Mouse (Mus musculus) midbrain, postnatal 0 days (tissue): ENCODE measurements around the gene Slc16a3. TPM values are rescaled to one million over a fixed set of nuclear protein-coding genes. Genes with fewer than 3 reads are reported as not detected.

Experiments
- ATAC-seq: fragments of 200-750 bp; cut with Nextera tagmentation; 2 replicates; pipeline ENCODE4 v1.8.0; 2017; ENCODE audit warnings: moderate number of reproducible peaks, mild to moderate bottlenecking, moderate TSS enrichment, moderate library complexity; ENCODE audit not compliant: low FRiP score
- DNase-seq: peaks from one replicate; pipeline ENCODE4 v3.0.0-alpha.2; 2015; ENCODE audit warnings: low spot score
- H3K27ac ChIP-seq: fragments of 300-500 bp; sonication (generic); 2 replicates; pipeline ENCODE4 v1.5.1; 2014; ENCODE audit warnings: low read depth, mild to moderate bottlenecking, low read length, mixed read lengths
- H3K27me3 ChIP-seq: fragments of 300-500 bp; sonication (generic); 2 replicates; pipeline ENCODE4 v1.6.1; 2014; ENCODE audit warnings: low read length, control low read depth, mixed read lengths; ENCODE audit not compliant: insufficient read depth
- H3K36me3 ChIP-seq: fragments of 300-500 bp; sonication (generic); 2 replicates; pipeline ENCODE4 v1.6.1; 2014; ENCODE audit warnings: low read length, control low read depth, mixed read lengths; ENCODE audit not compliant: insufficient read depth
- H3K4me1 ChIP-seq: fragments of 300-500 bp; sonication (generic); 2 replicates; pipeline ENCODE4 v1.6.1; 2014; ENCODE audit warnings: mild to moderate bottlenecking, control low read depth, antibody characterized with exemption, low read length, mixed read lengths; ENCODE audit not compliant: insufficient read depth
- H3K4me2 ChIP-seq: fragments of 300-500 bp; sonication (generic); 2 replicates; pipeline ENCODE4 v1.6.1; 2014; ENCODE audit warnings: low read depth, mild to moderate bottlenecking, low read length, mixed read lengths; ENCODE audit not compliant: poor library complexity, severe bottlenecking
- H3K4me3 ChIP-seq: fragments of 300-500 bp; sonication (generic); 2 replicates; pipeline ENCODE4 v1.5.1; 2014; ENCODE audit warnings: low read depth, mild to moderate bottlenecking, low read length, moderate library complexity
- H3K9ac ChIP-seq: fragments of 300-500 bp; sonication (generic); replicated peaks from 2 replicates; pipeline ENCODE4 v1.6.1; 2014; ENCODE audit warnings: mild to moderate bottlenecking, low read length, moderate library complexity, mixed read lengths; ENCODE audit not compliant: poor library complexity, severe bottlenecking
- H3K9me3 ChIP-seq: fragments of 300-500 bp; sonication (generic); 2 replicates; pipeline ENCODE4 v1.6.1; 2016; ENCODE audit warnings: low read length, control low read depth
- CTCF ChIP-seq: IDR thresholded peaks from 2 replicates; pipeline ENCODE4 v1.5.1; 2016; ENCODE audit warnings: antibody characterized with exemption, mild to moderate bottlenecking
- WGBS: fragments of 180-500 bp; shearing (Covaris S2); extraction: QIAGEN DNeasy Blood & Tissue Kit; methylation state at CpG from one replicate; pipeline ENCODE4 v1.1.7; 2014; 5-methylcytosine and 5-hydroxymethylcytosine counted together
- polyA plus RNA-seq: library from polyadenylated mRNA; unstranded; fragments of >200 nt; fragmentation: Nextera tagmentation; extraction: Ambion mirVana; gene quantifications from 2 replicates; pipeline ENCODE4 v1.2.1, GENCODE M21; 2015
- total RNA-seq: library from RNA; depleted of rRNA; stranded (reverse); fragments of >200 nt; gene quantifications from 2 replicates; pipeline ENCODE4 v1.2.3, GENCODE M21; 2014

The Slc16a3 gene
- total and polyA plus RNA-seq, 2 experiments from 2014 or later = 3.2 to 20.2 TPM

DNA sequence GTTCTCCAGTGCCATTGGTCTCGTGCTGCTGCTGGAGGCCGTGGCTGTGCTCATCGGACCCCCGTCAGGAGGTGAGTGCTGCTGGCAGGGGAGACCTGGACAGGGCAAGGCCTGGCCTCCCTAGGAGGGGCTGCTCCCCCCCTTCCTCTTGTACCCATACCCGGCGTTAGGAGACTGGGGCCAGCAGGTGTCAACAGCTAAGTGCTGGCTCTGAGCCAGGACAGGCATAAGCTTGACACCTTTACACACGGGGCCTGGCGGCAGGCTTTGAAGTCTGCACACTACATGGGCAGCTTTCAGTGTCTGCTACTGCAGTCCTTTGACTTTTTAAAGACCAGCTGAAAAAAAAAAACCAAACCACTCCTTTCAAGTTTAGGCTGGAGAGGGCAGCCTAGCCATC, 8.8 kb downstream of the Slc16a3 start:
- Histone ChIP-seq H3K4me1 (no peaks in the 10 kb centered on the region), H3K4me3 (no peak overlapping the region), H3K27ac (no peak overlapping the region), H3K27me3 (no peaks in the 10 kb centered on the region), H3K36me3 (peaks cover 31% of the 10 kb centered on the region), H3K9ac (no peak overlapping the region), H3K4me2 (no peak overlapping the region), H3K9me3 (no peaks in the 10 kb centered on the region)
- DNase-seq = no peak
- WGBS = 76% methylated on average over 8 of the region's 8 CpGs
- no peak for ATAC-seq
- TF ChIP-seq CTCF = no peak

DNA sequence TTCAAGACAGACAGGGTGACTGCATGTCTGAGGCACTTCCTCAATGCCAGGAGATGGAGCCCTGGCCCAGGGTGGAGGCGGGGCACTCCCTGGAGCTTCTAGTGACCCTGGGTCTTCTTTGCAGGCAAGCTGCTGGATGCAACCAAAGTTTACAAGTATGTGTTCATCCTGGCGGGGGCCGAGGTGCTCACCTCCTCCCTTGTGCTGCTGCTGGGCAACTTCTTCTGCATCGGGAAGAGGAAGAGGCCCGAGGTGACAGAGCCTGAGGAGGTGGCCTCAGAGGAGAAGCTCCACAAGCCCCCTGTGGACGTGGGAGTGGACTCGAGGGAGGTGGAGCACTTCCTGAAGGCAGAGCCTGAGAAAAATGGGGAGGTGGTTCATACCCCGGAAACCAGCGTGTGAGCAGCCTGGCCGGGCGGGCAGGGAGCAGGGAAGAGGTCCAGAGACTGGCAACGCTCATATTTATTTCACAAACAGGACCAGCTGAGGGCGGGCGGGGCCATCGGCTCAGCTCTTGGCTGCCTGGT, 9.5 kb downstream of the Slc16a3 start:
- H3K4me2 ChIP-seq = no peak overlapping the region
- H3K4me3 ChIP-seq = no peak overlapping the region
- H3K9ac ChIP-seq = no peak overlapping the region
- ATAC-seq (no peak), DNase-seq (no peak)
- no peaks in the 10 kb centered on the region for H3K9me3 ChIP-seq
- no peaks in the 10 kb centered on the region for H3K4me1 ChIP-seq
- no peak overlapping the region for H3K27ac ChIP-seq
- H3K36me3 ChIP-seq = peaks cover 38% of the 10 kb centered on the region
- no peak for TF ChIP-seq CTCF
- H3K27me3 ChIP-seq = no peaks in the 10 kb centered on the region
- WGBS = 72% methylated on average over 15 of the region's 15 CpGs

- Histone ChIP-seq H3K36me3 (peaks cover 51% of the 10 kb centered on the region), H3K27me3 (no peaks in the 10 kb centered on the region), H3K4me2 (no peak overlapping the region), H3K9ac (no peak overlapping the region), H3K9me3 (no peaks in the 10 kb centered on the region), H3K4me3 (no peak overlapping the region), H3K27ac (no peak overlapping the region), H3K4me1 (no peaks in the 10 kb centered on the region)
- 84% methylated on average over 18 of the region's 18 CpGs for WGBS
- no peak for TF ChIP-seq CTCF
- DNase-seq = no peak
- no peak for ATAC-seq
Measured at GRCm38 (mm10) chr11:120959066-120959465, 10.8 kb downstream of the Slc16a3 start.

DNA sequence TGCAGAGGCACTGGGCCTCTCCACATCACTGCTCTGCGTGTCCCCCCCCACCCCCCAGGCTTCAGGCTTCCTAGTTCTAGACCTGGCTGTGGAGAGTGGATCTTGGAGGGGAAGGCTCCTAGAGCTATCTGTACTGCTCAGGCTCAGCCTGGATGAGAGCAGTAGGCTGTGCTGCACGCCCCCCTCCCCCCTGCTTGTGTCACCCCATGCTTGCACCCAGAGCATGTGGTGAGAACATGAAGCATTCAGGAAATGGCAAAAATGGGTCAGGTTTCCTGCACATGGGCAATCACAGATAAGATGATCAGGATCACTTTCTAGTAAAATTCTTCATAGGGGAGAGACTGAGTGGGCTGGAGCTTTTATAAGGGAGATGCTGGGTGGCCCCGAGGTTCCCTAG, 11.3 kb downstream of the Slc16a3 start:
- Histone ChIP-seq H3K27me3 (no peaks in the 10 kb centered on the region), H3K4me3 (no peak overlapping the region), H3K36me3 (peaks cover 56% of the 10 kb centered on the region), H3K4me2 (no peak overlapping the region), H3K9me3 (no peaks in the 10 kb centered on the region), H3K9ac (no peak overlapping the region), H3K4me1 (no peaks in the 10 kb centered on the region), H3K27ac (no peak overlapping the region)
- DNase-seq (no peak), ATAC-seq (no peak)
- WGBS = 79% methylated on average over 3 of the region's 3 CpGs
- TF ChIP-seq CTCF = no peak

DNA sequence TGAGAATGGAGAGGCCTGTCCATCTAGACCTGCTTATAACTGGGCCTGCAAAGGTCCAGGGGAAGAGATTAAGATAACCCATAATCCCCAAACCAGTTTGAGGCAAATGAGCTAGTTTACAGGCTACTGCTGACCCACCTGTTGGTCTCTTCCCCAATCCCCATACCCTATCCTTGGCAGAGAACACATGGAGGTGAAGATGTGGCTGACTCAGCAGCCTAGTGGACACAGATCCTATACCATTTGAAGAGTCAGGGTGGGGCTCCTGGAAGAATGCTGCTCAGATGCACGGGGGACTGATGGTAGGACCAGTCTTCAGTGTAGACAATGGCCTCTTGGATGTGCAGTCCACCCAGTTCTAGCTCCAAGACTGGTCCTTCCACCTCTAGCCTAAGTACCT, 12.0 kb downstream of the Slc16a3 start:
- no peaks in the 10 kb centered on the region for H3K27me3 ChIP-seq
- no peak overlapping the region for H3K4me2 ChIP-seq
- H3K9ac ChIP-seq = no peak overlapping the region
- no peaks in the 10 kb centered on the region for H3K9me3 ChIP-seq
- no peak for ATAC-seq
- H3K36me3 ChIP-seq = peaks cover 63% of the 10 kb centered on the region
- TF ChIP-seq CTCF = no peak
- H3K27ac ChIP-seq = no peak overlapping the region
- 79% methylated on average over 1 of the region's 1 CpGs for WGBS
- H3K4me1 ChIP-seq = no peaks in the 10 kb centered on the region
- DNase-seq = no peak
- H3K4me3 ChIP-seq = no peak overlapping the region

DNA sequence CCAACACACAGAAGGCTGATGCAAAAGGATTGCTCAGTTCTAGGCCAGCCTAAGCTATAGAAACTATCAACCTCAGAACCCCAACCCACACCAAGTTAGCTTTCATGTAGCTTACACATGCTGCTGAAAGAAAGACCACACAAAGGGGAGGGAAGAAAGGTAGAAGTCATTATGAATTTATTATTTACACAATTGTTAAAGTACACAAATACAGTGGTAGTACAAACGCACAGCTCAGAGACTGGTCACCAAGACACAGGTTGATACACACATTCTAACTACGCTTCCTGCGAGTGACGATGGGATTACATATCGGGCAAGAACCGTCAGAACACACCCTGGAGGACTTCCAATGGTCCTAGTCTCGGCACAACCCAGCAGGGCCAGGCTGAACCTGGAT, 13.3 kb downstream of the Slc16a3 start:
- no peak for TF ChIP-seq CTCF
- Histone ChIP-seq H3K27ac (no peak overlapping the region), H3K4me3 (no peak overlapping the region), H3K36me3 (peaks cover 67% of the 10 kb centered on the region), H3K4me1 (no peaks in the 10 kb centered on the region), H3K4me2 (no peak overlapping the region), H3K27me3 (no peaks in the 10 kb centered on the region), H3K9me3 (no peaks in the 10 kb centered on the region), H3K9ac (no peak overlapping the region)
- DNase-seq = no peak
- 86% methylated on average over 7 of the region's 7 CpGs for WGBS
- no peak for ATAC-seq
